Mouse (Mus musculus): ENCODE data around the gene Sec14l1.
"Not testable (repeated sequence)": the region's sequence is repeated elsewhere in the genome, so short reads cannot be mapped to it uniquely, and the experiment has no call there.

Gene Sec14l1

GRCm38 (mm10) chr11:117114592-117115345 lies at the start of gene Sec14l1:
TSS of gene Sec14l1 (plus strand) at chr11:117115168.
- peak; percentile 99 for DNase-seq

GRCm38 (mm10) chr11:117065602-117066001 lies 49.4 kb upstream of the Sec14l1 start:
- DNase-seq, result not testable (repeated sequence)

GRCm38 (mm10) chr11:117066738-117067137 lies 48.2 kb upstream of the Sec14l1 start:
- DNase-seq, result no peak

- no peak for DNase-seq
Measured at GRCm38 (mm10) chr11:117068332-117068731, 46.6 kb upstream of the Sec14l1 start.

- no peak for DNase-seq
Measured at GRCm38 (mm10) chr11:117069027-117069426, 45.9 kb upstream of the Sec14l1 start.

- DNase-seq, result no peak
Measured at GRCm38 (mm10) chr11:117070711-117071110, 44.3 kb upstream of the Sec14l1 start.

GRCm38 (mm10) chr11:117072128-117072527 lies 42.8 kb upstream of the Sec14l1 start:
- peak; percentile 52 for DNase-seq

- DNase-seq, result no peak
Measured at GRCm38 (mm10) chr11:117073426-117073825, 41.5 kb upstream of the Sec14l1 start.

GRCm38 (mm10) chr11:117076576-117077196 lies 38.3 kb upstream of the Sec14l1 start:
- peak; percentile 87 for DNase-seq

GRCm38 (mm10) chr11:117077227-117077626 lies 37.7 kb upstream of the Sec14l1 start:
- DNase-seq, result no peak

GRCm38 (mm10) chr11:117077902-117078301 lies 37.1 kb upstream of the Sec14l1 start:
- DNase-seq, result no peak

GRCm38 (mm10) chr11:117078637-117079240 lies 36.2 kb upstream of the Sec14l1 start:
- DNase-seq, result no peak

- no peak for DNase-seq
Measured at GRCm38 (mm10) chr11:117079651-117080190, 35.2 kb upstream of the Sec14l1 start.

GRCm38 (mm10) chr11:117080209-117080608 lies 34.8 kb upstream of the Sec14l1 start:
- peak; percentile 80 for DNase-seq

GRCm38 (mm10) chr11:117081165-117082064 lies 33.6 kb upstream of the Sec14l1 start:
- DNase-seq, result peak; percentile 84

- DNase-seq, result no peak
Measured at GRCm38 (mm10) chr11:117082353-117082934, 32.5 kb upstream of the Sec14l1 start.

GRCm38 (mm10) chr11:117083052-117083881 lies 31.7 kb upstream of the Sec14l1 start:
- DNase-seq, result no peak

- DNase-seq, result not testable (repeated sequence)
Measured at GRCm38 (mm10) chr11:117083882-117084260, 31.1 kb upstream of the Sec14l1 start.

GRCm38 (mm10) chr11:117086215-117086614 lies 28.8 kb upstream of the Sec14l1 start:
- no peak for DNase-seq

GRCm38 (mm10) chr11:117087036-117087799 lies 27.8 kb upstream of the Sec14l1 start:
- no peak for DNase-seq
